Mouse (Mus musculus) erythroid progenitor cell, adult 5-6 weeks (primary cell): Measurements from ENCODE around the gene Capn8. TPM values are rescaled to one million over a fixed set of nuclear protein-coding genes. Genes with fewer than 3 reads are reported as not detected.

Experiments used
- ATAC-seq: replicated peaks from 2 replicates; pipeline ENCODE4 v1.8.0; 2016; ENCODE audit warnings: moderate number of reproducible peaks, mild to moderate bottlenecking, moderate TSS enrichment, inconsistent platforms; ENCODE audit not compliant: poor library complexity, low FRiP score, severe bottlenecking
- total RNA-seq, 2 experiments: library from RNA; stranded (forward) in 1 of 2; stranded (reverse) in 1 of 2; fragments of 150-400 nt in 1 of 2; fragments of 186-747, 209-891 nt in 1 of 2; gene quantifications; 2 replicates each; pipeline versions ENCODE4 v1.2.3 to v1.2.4; 2015 to 2017; ENCODE audit warnings: low replicate concordance in 2 of 2

The Capn8 gene
- total RNA-seq (2015; ENCODE audit: low replicate concordance): not detected in 2 replicates
- total RNA-seq (2017; ENCODE audit: low replicate concordance): not detected in 2 replicates

DNA sequence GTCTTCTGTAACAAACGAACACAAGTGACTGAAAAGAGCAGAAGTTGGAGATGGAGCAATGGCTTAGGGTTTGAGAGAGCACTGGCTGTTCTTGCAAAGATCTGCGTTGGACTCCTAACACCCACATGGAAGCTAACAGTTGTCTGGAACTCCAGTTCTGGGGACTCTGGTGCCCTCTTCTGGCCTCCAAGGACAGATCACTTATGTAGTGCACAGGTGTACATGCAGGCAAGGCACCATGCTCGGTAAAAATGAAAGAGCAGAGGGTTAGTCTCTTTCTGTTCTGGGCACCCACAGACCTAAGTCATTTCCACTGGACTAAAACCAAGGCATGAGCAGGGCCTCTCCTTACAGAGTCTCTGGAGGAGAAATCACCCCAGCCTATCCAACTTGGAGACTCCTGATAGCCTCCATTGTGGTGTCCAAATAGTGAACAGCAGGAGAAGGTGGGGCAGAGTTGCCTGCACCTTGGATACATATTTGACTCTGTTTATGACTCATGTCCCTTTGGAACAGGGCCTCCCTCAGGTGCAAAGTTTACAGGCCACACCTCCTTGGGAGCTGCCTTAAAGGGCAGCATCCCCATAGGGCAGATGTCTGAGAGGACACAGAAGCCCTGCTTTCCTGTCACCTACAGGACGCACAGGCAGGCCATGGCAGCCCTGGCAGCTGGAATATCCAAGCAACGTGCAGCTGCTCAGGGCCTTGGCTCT is at the start of gene Capn8:
TSS of gene Capn8 (plus strand) at position 600 of the 713 bp plus-strand sequence.
- ATAC-seq: no peak

DNA sequence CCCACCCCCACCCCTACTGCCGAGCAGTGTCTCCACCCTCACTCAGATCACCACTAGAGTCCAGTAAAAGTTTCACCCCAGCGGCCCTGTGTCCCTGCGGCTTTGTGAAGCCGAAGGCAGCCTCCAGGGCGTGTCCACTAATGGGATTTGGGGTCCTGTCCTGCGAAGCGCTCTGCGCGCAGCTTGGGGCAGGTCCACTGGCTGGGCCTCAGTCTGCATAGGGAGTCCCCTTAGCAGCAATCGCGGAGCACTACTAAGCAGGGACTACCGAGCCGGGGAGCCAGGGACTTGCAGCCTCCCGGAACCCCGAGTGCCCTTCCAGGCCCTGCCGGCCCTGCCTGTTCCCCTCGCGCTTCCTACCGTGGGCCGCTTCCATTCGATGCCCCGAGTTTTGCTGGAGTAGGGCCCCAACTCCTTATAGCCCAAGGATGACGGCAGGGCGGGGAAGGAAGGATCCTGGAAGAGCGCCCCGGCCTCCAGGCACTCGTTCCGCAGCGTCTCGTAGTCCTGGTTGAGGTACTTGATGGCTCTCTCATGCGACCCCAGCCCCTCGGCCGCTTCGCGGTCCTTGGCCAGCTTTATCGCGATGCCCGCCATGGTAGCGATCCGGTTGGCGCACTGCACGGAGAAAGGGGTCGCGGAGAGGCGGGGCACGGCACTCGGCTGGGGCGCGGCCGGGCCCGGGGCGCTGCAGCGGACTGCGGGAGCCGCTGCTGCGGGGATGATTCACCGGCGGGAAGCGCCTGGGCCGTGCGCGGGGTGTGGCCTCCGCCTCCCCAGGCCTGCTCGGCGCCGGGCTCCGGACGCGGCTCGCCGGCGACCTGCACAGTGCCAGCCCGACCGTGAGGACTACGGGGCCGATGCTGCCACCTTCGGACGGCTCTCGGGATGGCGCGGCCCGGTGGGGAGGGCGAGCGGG is 47.8 kb upstream of the Capn8 start, which contains the start of gene Capn2:
TSS of gene Capn2 (minus strand) at position 851 of the 919 bp plus-strand sequence.
- ATAC-seq: no peak

DNA sequence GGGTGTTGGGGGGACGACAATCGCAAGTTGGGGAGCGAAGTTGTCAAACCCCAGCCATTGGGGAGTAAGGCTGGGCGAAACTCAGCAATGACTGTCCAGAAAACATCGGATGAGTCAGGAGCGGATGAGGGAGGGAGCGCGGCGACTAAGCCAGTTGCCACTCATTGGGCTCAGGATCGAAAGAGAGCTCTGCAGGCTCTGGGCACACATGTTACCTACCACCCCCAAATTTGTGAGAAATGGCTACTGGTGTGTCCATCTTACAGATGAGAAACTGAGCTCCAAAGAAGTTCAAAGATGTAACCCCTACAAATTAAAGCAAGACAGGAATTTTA is 47.2 kb upstream of the Capn8 start:
- ATAC-seq: no peak

DNA sequence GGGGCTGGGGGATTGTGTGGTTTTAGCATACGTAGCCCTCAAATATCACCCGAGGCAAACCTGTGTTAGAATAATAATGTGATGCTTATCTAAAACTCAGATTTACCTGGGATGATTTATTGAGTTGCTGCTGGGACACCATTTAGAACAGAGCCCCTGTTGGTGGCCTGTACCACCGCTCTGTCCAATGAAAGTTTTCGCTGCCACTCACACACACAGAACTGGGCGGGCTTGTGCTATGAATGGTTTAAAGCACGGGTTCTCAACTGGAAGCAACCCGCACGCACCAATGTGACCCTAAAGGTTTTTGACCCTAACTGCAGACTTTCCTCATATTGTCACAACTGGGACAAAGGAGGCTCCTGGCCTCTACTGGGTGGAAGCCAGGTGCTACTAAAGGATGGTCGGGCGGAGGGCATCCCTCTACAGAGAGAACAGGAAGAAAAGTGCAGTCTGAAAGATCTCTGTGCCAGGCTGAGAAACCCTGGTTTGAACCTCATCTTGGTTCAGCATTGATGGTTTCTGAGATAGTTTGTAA is 46.6 kb upstream of the Capn8 start:
- no peak for ATAC-seq

DNA sequence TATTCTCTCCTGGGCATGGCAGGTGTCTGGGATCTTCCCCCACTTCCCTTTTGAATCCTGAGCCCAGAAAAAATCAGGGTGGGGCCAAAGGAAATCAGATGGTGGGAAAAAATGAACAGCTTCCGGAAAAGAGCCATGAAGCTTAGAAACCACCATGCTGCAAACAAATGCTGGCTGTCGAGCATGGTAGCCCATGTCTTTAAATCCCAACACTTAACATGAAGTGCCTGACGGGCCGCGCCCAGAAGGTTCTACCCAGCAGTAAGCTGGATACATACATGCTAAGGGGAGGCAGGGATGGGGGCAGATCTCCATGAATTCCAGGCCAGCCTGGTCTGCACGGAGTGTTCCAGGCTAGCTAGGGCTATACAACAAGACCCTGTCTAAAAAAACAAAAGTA is 46.0 kb upstream of the Capn8 start:
- no peak for ATAC-seq

DNA sequence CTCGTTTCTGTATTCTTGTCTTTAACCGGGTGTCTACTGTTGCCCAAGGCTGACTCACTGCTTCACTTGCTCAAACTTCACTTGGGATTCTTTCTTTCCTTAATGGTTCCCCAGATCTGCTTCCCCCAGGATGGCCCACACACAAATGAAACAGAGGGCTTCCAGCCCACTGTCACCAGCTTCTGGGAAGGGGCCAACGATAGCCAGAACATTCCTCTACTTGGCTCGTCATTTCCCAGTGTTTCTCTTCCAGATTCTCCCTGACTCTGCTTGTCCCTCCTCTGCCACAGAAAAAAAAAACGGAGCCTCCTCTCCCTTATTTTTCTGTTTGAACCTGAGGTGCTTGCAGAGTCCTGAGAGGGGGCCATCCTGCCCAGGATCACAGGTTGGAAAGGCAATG is 45.5 kb upstream of the Capn8 start:
- no peak for ATAC-seq

DNA sequence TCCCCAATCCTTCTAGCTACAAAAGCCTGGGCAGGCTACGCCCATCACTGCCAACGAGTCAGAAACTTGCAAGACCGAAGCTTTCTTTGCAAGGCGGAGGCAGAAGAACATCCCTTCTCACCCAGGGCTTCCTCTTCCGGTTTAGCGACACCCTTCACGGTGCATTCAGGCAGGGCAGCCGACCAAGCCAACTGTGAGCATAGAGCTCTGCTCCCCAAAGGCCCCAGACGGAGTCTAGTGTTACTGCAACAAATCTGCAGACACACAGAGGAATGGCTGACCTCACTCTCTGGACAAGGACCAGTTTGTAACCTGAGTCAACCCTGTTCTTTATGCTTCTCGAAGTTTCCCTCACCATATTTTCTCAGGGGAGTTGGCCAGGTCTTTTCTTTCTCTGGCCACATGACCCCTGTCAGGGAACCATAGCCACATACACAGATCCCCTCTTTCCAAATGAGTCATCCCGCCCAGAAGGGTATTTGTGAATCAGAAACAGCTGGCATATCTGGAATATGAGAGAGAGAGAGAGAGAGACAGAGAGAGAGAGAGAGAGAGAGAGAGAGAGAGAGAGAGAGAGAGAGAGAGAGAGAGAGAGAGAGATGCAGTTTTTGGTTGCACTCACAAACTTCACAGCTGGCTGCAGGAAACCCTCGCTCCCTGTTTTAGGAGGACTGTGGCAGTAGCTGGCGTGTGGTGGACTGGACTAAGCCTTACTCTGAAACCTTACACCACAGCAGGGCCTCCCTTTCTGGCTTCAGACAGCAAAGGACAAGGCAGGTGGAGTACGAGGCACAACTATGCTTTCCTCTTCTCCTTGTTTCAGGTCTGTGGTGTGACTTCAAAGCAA is 44.5 kb upstream of the Capn8 start:
- no peak for ATAC-seq

DNA sequence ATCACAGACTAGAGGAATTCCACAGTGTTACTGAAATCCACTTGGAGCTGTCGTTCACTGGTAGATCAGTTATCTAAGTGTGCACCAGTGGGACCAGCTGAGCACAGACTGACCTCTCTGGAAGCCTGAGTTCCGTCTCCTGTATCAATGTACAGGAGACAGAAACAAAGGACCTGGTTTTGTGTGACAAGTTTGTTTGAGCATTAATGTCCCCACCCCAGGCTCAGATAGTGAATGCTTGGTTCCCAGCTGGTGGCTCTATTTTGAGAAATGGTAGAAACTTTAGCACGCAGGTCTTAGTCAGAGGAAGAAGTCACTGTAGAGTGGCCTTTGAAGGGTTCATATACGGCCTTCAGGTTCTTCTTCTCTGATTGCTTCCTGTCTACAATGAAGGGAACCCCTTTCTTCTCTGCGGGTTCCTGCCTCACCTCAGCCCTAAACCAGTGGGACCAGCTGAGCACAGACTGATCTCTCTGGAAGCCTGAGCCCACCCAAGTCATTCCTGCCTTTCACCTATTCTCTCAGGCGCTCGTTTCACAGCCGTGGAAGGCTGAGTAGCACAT is 43.8 kb upstream of the Capn8 start:
- no peak for ATAC-seq

DNA sequence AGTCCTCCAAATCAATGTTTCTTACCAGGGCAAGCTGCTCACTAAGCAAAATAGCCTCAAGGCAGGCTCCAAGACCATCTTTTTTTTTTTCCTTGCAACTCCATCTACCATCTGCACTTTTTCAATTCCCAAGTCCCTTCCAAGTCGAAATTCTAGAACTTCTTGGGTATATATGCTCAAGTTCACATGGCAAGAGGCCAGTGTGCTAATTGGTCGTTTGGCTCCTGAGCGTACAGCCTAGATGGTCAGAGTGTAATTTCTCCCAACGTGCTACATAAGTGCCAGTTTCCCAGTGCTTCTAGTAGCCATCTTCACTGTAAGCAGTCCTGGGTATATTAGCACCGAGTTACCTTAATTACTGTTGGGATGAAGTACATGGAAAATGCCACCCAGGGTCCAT is 41.8 kb upstream of the Capn8 start:
- no peak for ATAC-seq

DNA sequence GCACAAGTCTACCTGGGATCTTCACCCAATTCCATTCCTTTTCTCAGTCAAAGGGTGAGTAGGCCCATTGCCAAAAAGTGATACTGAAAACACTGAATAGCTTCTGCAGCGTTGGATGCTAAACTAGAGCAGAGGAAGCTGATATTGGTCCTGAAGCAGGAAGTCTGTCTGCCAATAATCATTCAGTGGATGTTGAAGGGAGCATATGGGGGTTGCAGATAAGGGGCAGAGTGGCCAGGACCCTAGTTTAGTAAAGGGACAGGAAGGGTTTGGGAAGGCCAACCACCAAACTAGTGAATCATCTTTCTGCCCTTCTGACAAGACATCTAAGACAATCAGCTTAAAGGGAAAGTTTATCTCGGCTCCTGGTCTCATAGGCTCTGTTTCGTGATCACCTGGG is 41.1 kb upstream of the Capn8 start:
- no peak for ATAC-seq

DNA sequence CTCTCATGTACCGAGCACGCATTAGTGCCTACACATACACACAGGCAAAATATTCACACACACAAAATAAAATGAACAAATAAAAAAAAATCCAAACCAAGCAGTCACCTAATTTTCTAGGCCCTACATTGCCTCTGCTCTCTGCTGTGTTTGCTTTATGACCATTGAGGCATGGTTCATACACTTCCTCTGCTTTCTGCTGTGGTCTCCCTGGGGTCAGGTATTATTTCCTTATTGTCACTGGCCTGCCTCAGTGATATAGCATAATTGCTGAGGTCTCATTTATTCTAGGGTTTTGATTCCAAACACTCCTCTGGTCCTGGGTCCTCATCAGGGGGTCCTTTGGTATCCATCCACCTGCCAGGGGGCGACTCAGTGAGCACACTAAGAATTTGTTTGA is 39.2 kb upstream of the Capn8 start:
- ATAC-seq: no peak

DNA sequence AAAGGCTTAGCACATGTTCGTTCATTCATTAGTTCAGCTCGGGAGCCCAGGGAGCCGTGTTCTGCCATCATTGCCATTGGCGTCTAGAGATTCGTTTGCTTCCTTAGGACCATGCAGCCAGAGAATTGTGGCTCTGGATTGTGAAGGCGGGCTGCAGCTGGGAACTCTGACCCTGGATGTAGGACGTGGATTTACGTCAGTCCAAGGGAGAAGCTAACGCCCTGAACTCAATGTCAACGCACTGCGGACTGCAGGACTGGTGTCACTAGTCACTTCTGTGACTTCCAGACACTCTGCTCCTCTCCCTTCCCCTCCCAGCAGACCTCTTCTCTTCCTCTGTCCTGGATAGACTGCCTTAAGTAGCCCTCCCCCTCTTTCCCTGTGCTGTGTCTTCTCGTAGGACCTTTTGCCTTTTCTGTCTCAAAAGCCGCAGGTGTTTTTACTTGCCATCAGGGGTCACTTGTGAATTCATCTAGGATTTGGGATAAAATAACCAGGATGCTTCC is 37.5 kb upstream of the Capn8 start:
- no peak for ATAC-seq

DNA sequence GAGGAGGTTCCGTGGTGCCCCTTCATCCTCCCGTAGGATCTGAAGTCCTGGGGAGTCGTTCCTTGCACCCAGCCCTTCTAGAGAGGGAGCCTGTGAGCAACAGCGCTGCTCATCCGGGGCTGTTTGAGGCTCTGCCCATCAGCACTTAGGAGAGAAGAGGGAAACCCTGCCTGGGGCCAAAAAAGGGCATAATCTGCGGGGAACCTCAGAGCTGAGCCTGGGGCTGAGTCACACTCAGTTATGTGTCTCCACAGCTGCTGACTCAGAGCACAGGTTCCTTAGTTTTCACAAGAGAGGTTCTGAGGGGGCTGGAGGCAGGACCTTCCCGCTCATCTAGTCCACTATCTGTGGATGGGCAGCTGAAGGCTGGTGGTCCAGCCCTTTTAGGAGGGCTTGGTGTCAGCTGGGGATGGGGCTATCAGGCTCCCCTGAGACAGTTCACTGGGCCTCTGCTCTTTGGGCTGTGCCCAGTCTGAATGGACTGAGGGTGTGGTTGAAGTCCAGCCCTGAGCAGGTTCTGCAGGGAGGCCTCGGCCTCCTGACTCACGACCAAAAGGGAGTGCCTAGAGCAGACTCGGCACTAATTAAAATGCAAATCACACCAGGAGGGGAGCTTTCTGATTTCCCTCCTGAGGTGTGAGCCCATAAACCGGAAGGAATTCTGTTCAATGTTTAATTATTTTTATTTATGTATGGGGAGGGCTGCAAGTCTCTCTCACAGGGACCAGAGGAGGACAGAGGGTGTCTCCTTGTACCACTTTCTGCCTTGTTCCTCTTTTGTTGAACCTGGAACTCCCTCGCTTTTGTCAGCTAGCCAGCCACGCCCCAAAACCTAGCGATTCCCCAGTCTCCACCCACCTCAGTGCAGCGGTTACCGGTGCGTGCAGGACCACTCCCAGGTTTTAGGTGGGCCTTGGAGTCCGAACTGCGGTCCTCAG is 36.6 kb upstream of the Capn8 start:
- ATAC-seq: no peak

DNA sequence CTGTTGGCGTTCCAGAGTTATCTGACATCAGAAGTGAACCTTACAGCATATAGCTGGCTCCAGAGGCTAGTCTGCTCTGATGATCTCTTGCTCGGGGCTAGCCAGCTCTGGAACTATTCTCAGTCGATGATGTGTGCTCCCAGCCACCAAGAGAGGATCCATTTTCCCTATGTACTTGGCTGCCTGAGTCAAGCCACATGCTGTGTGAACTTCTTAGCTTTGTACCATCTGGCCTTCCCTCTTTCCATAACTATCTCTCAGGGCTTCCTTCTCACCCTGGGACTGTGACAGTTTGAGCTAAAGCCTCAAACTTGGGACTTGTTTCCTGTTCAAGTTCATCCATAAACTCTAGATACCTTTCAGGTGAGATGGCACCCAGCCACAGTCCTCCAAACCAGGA is 31.2 kb upstream of the Capn8 start:
- no peak for ATAC-seq

DNA sequence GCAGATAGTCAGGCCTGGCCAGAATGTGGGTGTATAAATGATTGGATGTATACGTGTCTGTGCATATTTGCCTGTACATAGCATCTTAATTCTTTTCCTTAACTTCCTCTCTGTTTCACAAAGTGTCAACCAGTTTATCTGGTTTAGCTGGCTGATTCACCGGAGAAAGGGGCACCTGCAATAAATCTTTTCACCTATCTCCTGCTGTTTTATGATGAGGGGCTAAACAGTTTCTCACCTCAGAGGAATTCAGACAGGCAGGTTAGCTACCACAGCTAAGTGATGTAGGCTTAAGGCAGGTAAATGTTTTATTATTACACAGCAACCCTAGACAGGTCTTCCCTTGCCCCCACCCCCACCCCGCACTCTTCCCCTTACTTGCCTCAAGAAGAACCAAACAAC is 29.7 kb upstream of the Capn8 start:
- ATAC-seq: no peak

DNA sequence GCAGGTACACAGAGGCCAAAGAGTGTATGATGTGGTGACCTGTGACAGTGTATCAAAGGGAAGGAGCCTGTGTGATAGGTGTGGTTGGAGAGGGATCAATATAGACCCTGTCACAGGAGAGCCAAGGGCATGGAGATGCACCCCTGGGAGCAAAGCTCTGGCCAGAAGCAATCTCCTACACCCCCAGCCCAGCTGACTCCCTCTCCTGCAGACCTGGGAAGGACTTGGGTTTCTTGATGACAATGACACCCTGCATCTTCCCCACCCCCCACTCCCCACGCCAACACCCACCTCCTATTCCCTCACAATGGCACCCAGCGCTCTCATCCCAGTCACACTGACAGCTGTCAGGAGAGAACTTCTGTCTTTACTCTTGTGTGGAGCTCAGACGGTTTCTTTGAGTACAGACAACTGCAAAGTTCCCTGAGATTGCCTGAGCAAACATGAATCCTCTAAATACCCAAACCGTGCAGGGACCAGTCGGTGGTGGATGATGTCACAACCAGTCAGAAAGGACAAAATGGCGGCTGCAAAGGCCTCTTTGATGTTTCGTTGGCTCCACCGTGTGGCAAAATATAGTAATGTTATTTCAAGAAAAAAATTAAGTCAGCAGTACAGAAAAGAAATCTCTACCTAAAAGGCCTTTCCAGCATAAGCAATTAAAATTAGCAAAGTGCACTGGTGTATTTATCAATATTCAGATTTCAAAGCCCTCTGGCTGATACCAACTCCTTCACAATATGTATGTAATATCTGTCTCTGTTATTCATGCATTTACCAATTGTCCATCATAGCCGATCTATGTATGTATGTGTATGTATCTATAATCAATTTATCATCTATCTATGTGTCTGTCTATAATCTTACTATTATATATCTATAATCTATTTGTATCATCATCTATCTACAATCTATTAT is 25.5 kb upstream of the Capn8 start:
- ATAC-seq: no peak

DNA sequence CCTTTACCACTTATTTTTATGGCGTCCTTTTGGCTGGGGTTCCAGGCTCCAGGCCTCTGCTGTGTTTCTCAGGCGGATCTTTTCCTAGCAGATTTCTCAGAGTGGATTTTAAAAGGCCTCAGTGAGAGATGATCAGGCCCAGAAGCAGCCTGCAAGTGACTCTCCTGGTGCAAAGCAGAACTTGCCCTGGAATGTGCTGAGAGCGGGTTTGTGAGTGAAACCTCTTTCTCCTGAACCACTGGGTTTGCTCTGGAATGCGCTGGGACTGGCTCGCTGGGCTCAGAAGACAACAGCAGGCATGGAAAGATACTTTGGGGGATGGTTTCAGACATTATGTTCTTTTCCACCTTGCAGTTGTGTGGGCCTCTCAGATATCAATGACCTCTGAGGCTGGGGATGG is 22.7 kb upstream of the Capn8 start:
- ATAC-seq: no peak
